Mouse (Mus musculus) CH12.LX (cell line): ENCODE data around the gene Cbl. TPM values are rescaled to one million over a fixed set of nuclear protein-coding genes. Genes with fewer than 3 reads are reported as not detected.

Source experiments
- DNase-seq: peaks from one replicate; pipeline ENCODE4 v3.0.0-alpha.2; 2013; ENCODE audit errors: extremely low read depth
- H3K27ac ChIP-seq: 2 replicates; pipeline ENCODE4 v1.5.1; 2012; ENCODE audit warnings: low read depth, mild to moderate bottlenecking, control low read depth, moderate library complexity; ENCODE audit not compliant: insufficient read depth
- H3K27me3 ChIP-seq: replicated peaks from 2 replicates; pipeline ENCODE3; 2012; ENCODE audit warnings: inconsistent platforms
- H3K36me3 ChIP-seq, 2 experiments: replicated peaks in 1 of 2; 2 replicates each; pipeline versions ENCODE3 to v1.6.1; 2012; ENCODE audit warnings: inconsistent platforms in 1 of 2, low read length in 1 of 2, mild to moderate bottlenecking in 1 of 2, mixed read lengths in 1 of 2, moderate library complexity in 1 of 2; ENCODE audit not compliant: control insufficient read depth in 1 of 2, insufficient read depth in 1 of 2
- H3K4me1 ChIP-seq, 2 experiments: 2 replicates each; pipeline ENCODE4 v1.6.1; 2012; ENCODE audit warnings: inconsistent platforms in 1 of 2, moderate library complexity in 1 of 2; ENCODE audit not compliant: insufficient read depth in 2 of 2, control insufficient read depth in 1 of 2
- H3K4me2 ChIP-seq: 2 replicates; pipeline ENCODE4 v1.6.1; 2012; ENCODE audit warnings: low read depth, mild to moderate bottlenecking, control low read depth; ENCODE audit not compliant: poor library complexity, insufficient read depth, severe bottlenecking
- H3K4me3 ChIP-seq, 3 experiments: fragments of 150-350 bp in 1 of 3; sonication (generic) in 1 of 3; replicated peaks in 1 of 3; 2 replicates each; pipeline versions ENCODE3 to v1.5.1; 2011 to 2012; ENCODE audit warnings: low read depth in 2 of 3, low read length in 2 of 3, mild to moderate bottlenecking in 2 of 3, moderate library complexity in 2 of 3, control low read depth in 1 of 3, improper control_type of control experiment in 1 of 3, inconsistent platforms in 1 of 3, mixed read lengths in 1 of 3; ENCODE audit not compliant: poor library complexity in 1 of 3
- H3K79me2 ChIP-seq: replicated peaks from 2 replicates; pipeline ENCODE4 v1.6.1; 2012; ENCODE audit warnings: mild to moderate bottlenecking, moderate library complexity; ENCODE audit not compliant: control insufficient read depth, poor library complexity, insufficient read depth, severe bottlenecking; ENCODE audit errors: extremely low read depth
- H3K9ac ChIP-seq: 2 replicates; pipeline ENCODE4 v1.6.1; 2012; ENCODE audit warnings: low read depth, mild to moderate bottlenecking, control low read depth, moderate library complexity; ENCODE audit not compliant: insufficient read depth
- H3K9me3 ChIP-seq: replicated peaks from 2 replicates; pipeline ENCODE3; 2012; ENCODE audit warnings: low read length, inconsistent platforms, mixed read lengths
- E2F4 ChIP-seq: IDR thresholded peaks from 2 replicates; pipeline ENCODE4 v1.6.1; 2011; ENCODE audit warnings: low read depth, low read length, improper control_type of control experiment; ENCODE audit not compliant: insufficient replicate concordance
- ELF1 ChIP-seq: IDR thresholded peaks from 2 replicates; pipeline ENCODE4 v1.6.1; 2014; ENCODE audit warnings: low read depth, mild to moderate bottlenecking, inconsistent platforms, low read length, improper control_type of control experiment
- EP300 ChIP-seq: IDR thresholded peaks from 2 replicates; pipeline ENCODE4 v1.6.1; 2011; ENCODE audit warnings: low read length, improper control_type of control experiment
- ETS1 ChIP-seq: conservative IDR thresholded peaks from 2 replicates; pipeline ENCODE4 v1.6.1; 2012; ENCODE audit warnings: low read depth, mild to moderate bottlenecking, inconsistent platforms, low read length, improper control_type of control experiment, moderate library complexity
- HCFC1 ChIP-seq: IDR thresholded peaks from 2 replicates; pipeline ENCODE4 v1.6.1; 2012; ENCODE audit warnings: low read depth, mild to moderate bottlenecking, inconsistent platforms, low read length, improper control_type of control experiment
- IRF4 ChIP-seq: IDR thresholded peaks from 2 replicates; pipeline ENCODE4 v1.6.1; 2014; ENCODE audit warnings: low read depth, mild to moderate bottlenecking, inconsistent platforms, low read length, improper control_type of control experiment
- JUN ChIP-seq: IDR thresholded peaks from 2 replicates; pipeline ENCODE4 v1.6.1; 2011; ENCODE audit warnings: low read depth, mild to moderate bottlenecking, low read length, improper control_type of control experiment, moderate library complexity; ENCODE audit not compliant: insufficient read depth
- KAT2A ChIP-seq: IDR thresholded peaks from 2 replicates; pipeline ENCODE4 v1.6.1; 2012; ENCODE audit warnings: low read length, improper control_type of control experiment, inconsistent platforms; ENCODE audit not compliant: insufficient replicate concordance
- MAFK ChIP-seq: IDR thresholded peaks from 2 replicates; pipeline ENCODE4 v1.6.1; 2011; ENCODE audit warnings: low read length, improper control_type of control experiment; ENCODE audit not compliant: insufficient replicate concordance
- MAZ ChIP-seq: IDR thresholded peaks from 2 replicates; pipeline ENCODE4 v1.6.1; 2012; ENCODE audit warnings: low read depth, mild to moderate bottlenecking, inconsistent platforms, low read length, improper control_type of control experiment, moderate library complexity
- MEF2A ChIP-seq: IDR thresholded peaks from 2 replicates; pipeline ENCODE4 v1.6.1; 2014; ENCODE audit warnings: low read depth, mild to moderate bottlenecking, inconsistent platforms, low read length, improper control_type of control experiment, borderline replicate concordance
- NELFE ChIP-seq: IDR thresholded peaks from 2 replicates; pipeline ENCODE4 v1.6.1; 2011; ENCODE audit warnings: low read depth, low read length, improper control_type of control experiment
- NRF1 ChIP-seq: IDR thresholded peaks from 2 replicates; pipeline ENCODE4 v1.6.1; 2014; ENCODE audit warnings: low read depth, mild to moderate bottlenecking, inconsistent platforms, low read length, improper control_type of control experiment, moderate library complexity
- POLR2A ChIP-seq: IDR thresholded peaks from 2 replicates; pipeline ENCODE4 v1.6.1; 2011; ENCODE audit warnings: low read depth, mild to moderate bottlenecking, improper control_type of control experiment, low read length
- SIN3A ChIP-seq: IDR thresholded peaks from 2 replicates; pipeline ENCODE4 v1.6.1; 2012; ENCODE audit warnings: low read length, improper control_type of control experiment, inconsistent platforms
- ZKSCAN1 ChIP-seq: IDR thresholded peaks from 2 replicates; pipeline ENCODE4 v1.6.1; 2012; ENCODE audit warnings: low read depth, inconsistent platforms, low read length, improper control_type of control experiment, borderline replicate concordance
- dilution Hi-C: fragments of 300-500 bp; cut with MboI; formaldehyde crosslinking; loops from 2 replicates; pipeline ENCODE4 v1.14.3; 2020; ENCODE audit warnings: low sequenced_read_pairs; ENCODE audit not compliant: extremely low pct_unique_long_range_greater_than_20kb, extremely low pct_ligation_motif_present
- in situ Hi-C: fragments of 300-500 bp; cut with MboI; formaldehyde crosslinking; loops from 3 replicates; pipeline ENCODE4 v1.14.3; 2019; ENCODE audit warnings: low sequenced_read_pairs, low pct_ligation_motif_present, low pct_unique_long_range_greater_than_20kb, mixed read lengths
- polyA plus RNA-seq: library from polyadenylated mRNA; unstranded; fragments of >175 nt; gene quantifications from 2 replicates; pipeline ENCODE4 v1.2.1, GENCODE M21; 2012; ENCODE audit warnings: low read depth; ENCODE audit not compliant: insufficient read length
- total RNA-seq, 2 experiments: library from RNA; depleted of rRNA; stranded (reverse); fragments of 300-350 nt in 1 of 2; fragments of >200 nt in 1 of 2; gene quantifications; 2 replicates each; pipeline ENCODE4 v1.2.3; 2012 to 2014

Cbl gene
- total and polyA plus RNA-seq, 3 experiments: 8.3 to 39.0 (median 11.9) TPM

- Histone ChIP-seq H3K4me2 (no peak overlapping the region), H3K9ac (no peak overlapping the region), H3K4me3 (no peak overlapping the region), H3K9me3 (no peaks in the 10 kb centered on the region), H3K79me2 (no peaks in the 10 kb centered on the region), H3K27ac (no peak overlapping the region), H3K4me1 (peaks cover 2 to 21% of the 10 kb centered on the region in 2 experiments; a peak in 2 of 4 replicates), H3K27me3 (no peaks in the 10 kb centered on the region), H3K36me3 (peaks cover 3 to 41% of the 10 kb centered on the region in 2 experiments)
- no peak for DNase-seq
- dilution Hi-C loops: no loop called here
- in situ Hi-C loops: no loop called here
- TF ChIP-seq ELF1 (no peak), ETS1 (no peak), MAFK (no peak), POLR2A (no peak), NRF1 (no peak), HCFC1 (no peak), NELFE (no peak), E2F4 (no peak), IRF4 (no peak), EP300 (no peak), ZKSCAN1 (no peak), KAT2A (no peak), JUN (no peak), MAZ (no peak)
- TF ChIP-seq, all 38 proteins: peak for 0
Measured at GRCm38 (mm10) chr9:44095781-44096180, 138.1 kb downstream of the Cbl start.

GRCm38 (mm10) chr9:44094737-44095136 is 139.1 kb downstream of the Cbl start:
- Histone ChIP-seq H3K4me1 (peaks cover 2 to 27% of the 10 kb centered on the region in 2 experiments; a peak in 3 of 4 replicates), H3K9me3 (no peaks in the 10 kb centered on the region), H3K4me2 (no peak overlapping the region), H3K36me3 (peaks cover 3 to 35% of the 10 kb centered on the region in 2 experiments)
- in situ Hi-C loops: no loop called here
- dilution Hi-C loops: no loop called here
- no peak for DNase-seq
- TF ChIP-seq SIN3A (0 out of 2 replicates have a peak, but pooled peaks have one; percentile 2), MEF2A (no peak), HCFC1 (no peak)
- TF ChIP-seq, all 38 proteins: peak for 1
- Histone ChIP-seq H3K27ac (no peak overlapping the region), H3K27me3 (no peaks in the 10 kb centered on the region), H3K4me3 (no peak overlapping the region), H3K9ac (no peak overlapping the region), H3K79me2 (no peaks in the 10 kb centered on the region)
